Mouse (Mus musculus) liver, adult 2 months (tissue): Measurements from ENCODE around the gene Nsa2. TPM values are rescaled to one million over a fixed set of nuclear protein-coding genes. Genes with fewer than 3 reads are reported as not detected.
A peak's percentile ranks its signal among the peaks of the same experiment; 100 is the strongest.

Experiments
- DNase-seq: peaks from one replicate; pipeline ENCODE4 v3.0.0-alpha.2; 2011; ENCODE audit warnings: low read depth, low spot score; ENCODE audit errors: extremely low read depth
- H3K27ac ChIP-seq: fragments of 200-500 bp; replicated peaks from 2 replicates; pipeline ENCODE4 v1.5.1; 2012; ENCODE audit warnings: low read depth, mild to moderate bottlenecking, control low read depth, inconsistent platforms, low read length; ENCODE audit not compliant: insufficient read depth
- H3K27me3 ChIP-seq: fragments of 200-500 bp; 2 replicates; pipeline ENCODE4 v1.6.1; 2012; ENCODE audit warnings: mild to moderate bottlenecking, moderate library complexity, low read length, inconsistent platforms; ENCODE audit not compliant: control insufficient read depth, insufficient read depth
- H3K36me3 ChIP-seq: fragments of 200-500 bp; 2 replicates; pipeline ENCODE4 v1.6.1; 2012; ENCODE audit warnings: low read length, inconsistent platforms; ENCODE audit not compliant: control insufficient read depth, insufficient read depth
- H3K4me1 ChIP-seq: fragments of 200-500 bp; 2 replicates; pipeline ENCODE4 v1.6.1; 2011; ENCODE audit warnings: low read length; ENCODE audit not compliant: control insufficient read depth, insufficient read depth
- H3K4me3 ChIP-seq: fragments of 200-500 bp; 2 replicates; pipeline ENCODE4 v1.5.1; 2011; ENCODE audit warnings: low read depth, mild to moderate bottlenecking, control low read depth, low read length, moderate library complexity; ENCODE audit not compliant: insufficient read depth
- H3K79me2 ChIP-seq: fragments of 200-500 bp; 2 replicates; pipeline ENCODE4 v1.6.1; 2012; ENCODE audit warnings: inconsistent platforms, mild to moderate bottlenecking, low read length, moderate library complexity; ENCODE audit not compliant: control insufficient read depth, insufficient read depth
- H3K9ac ChIP-seq: fragments of 200-500 bp; 2 replicates; pipeline ENCODE4 v1.6.1; 2012; ENCODE audit warnings: low read depth, mild to moderate bottlenecking, control low read depth, inconsistent platforms, low read length
- CTCF ChIP-seq: fragments of 200-500 bp; IDR thresholded peaks from 2 replicates; pipeline ENCODE4 v1.5.1; 2011; ENCODE audit warnings: low read depth, low read length, control low read depth
- POLR2A ChIP-seq: fragments of 200-500 bp; IDR thresholded peaks from 2 replicates; pipeline ENCODE4 v1.6.1; 2011; ENCODE audit warnings: low read length, control low read depth; ENCODE audit not compliant: insufficient read depth; ENCODE audit errors: extremely low read depth
- WGBS: fragments of 180-500 bp; shearing (Covaris S2); methylation state at CpG from one replicate; pipeline ENCODE4 v1.1.7; 2018; 5-methylcytosine and 5-hydroxymethylcytosine counted together
- polyA plus RNA-seq: library from polyadenylated mRNA; depleted of rRNA; stranded (reverse); fragments of >200 nt; gene quantifications from 2 replicates; pipeline ENCODE4 v1.2.3, GENCODE M21; 2012
- total RNA-seq: library from RNA; depleted of rRNA; stranded (reverse); fragments of >200 nt; gene quantifications from 2 replicates; pipeline ENCODE4 v1.2.3, GENCODE M21; 2014

Nsa2 gene
- total and polyA plus RNA-seq, 2 experiments: 15.3 to 37.3 TPM

- DNase-seq: peak; percentile 66
- TF ChIP-seq CTCF (no peak), POLR2A (no peak)
- WGBS: 67% methylated on average over 6 of the region's 6 CpGs
- peaks cover 2% of the 10 kb centered on the region; the same call in 1 of the 2 replicates for H3K4me1 ChIP-seq
- H3K4me3 ChIP-seq: no peak overlapping the region
- H3K9ac ChIP-seq: no peak overlapping the region
- H3K36me3 ChIP-seq: peaks cover 29% of the 10 kb centered on the region
- H3K79me2 ChIP-seq: no peaks in the 10 kb centered on the region
- no peak overlapping the region for H3K27ac ChIP-seq
- H3K27me3 ChIP-seq: no peaks in the 10 kb centered on the region
Measured at GRCm38 (mm10) chr13:97180113-97180828, 42.5 kb upstream of the Nsa2 start.

- no peaks in the 10 kb centered on the region for H3K27me3 ChIP-seq
- no peak overlapping the region for H3K27ac ChIP-seq
- peaks cover 43% of the 10 kb centered on the region for H3K36me3 ChIP-seq
- TF ChIP-seq CTCF (no peak), POLR2A (no peak)
- H3K4me3 ChIP-seq: no peak overlapping the region
- no peaks in the 10 kb centered on the region for H3K79me2 ChIP-seq
- H3K4me1 ChIP-seq: peaks cover 2% of the 10 kb centered on the region; the same call in 1 of the 2 replicates
- WGBS: 92% methylated on average over 7 of the region's 7 CpGs
- DNase-seq: no peak
- H3K9ac ChIP-seq: no peak overlapping the region
Measured at GRCm38 (mm10) chr13:97178943-97179342, 41.2 kb upstream of the Nsa2 start.

DNA sequence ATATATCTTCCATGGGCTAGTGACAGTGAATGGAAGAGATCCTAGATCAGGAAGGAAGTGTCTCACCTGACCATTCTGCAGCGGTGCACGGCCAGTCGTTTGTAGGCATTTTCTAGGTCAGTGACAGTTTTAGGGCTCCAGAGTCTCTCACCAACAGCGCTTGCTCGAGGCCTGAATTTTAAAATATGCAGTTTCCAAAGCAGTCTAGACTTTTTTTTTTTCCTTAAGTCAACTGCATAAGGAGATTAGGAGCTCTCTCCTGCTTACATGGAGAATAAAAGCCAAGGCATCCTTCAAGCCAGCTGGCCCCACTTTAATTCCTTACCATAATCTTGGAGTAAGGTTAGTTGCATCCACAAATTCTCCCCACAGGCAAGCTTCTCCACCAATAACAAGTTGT is 39.0 kb upstream of the Nsa2 start:
- Histone ChIP-seq H3K9ac (no peak overlapping the region), H3K27me3 (no peaks in the 10 kb centered on the region), H3K4me3 (no peak overlapping the region), H3K36me3 (peaks cover 60% of the 10 kb centered on the region), H3K4me1 (peaks cover 2% of the 10 kb centered on the region; the same call in 1 of the 2 replicates), H3K27ac (no peak overlapping the region), H3K79me2 (no peaks in the 10 kb centered on the region)
- 93% methylated on average over 5 of the region's 5 CpGs for WGBS
- no peak for TF ChIP-seq CTCF
- no peak for TF ChIP-seq POLR2A
- no peak for DNase-seq

GRCm38 (mm10) chr13:97175520-97176264 is 38.0 kb upstream of the Nsa2 start:
- peaks cover 64% of the 10 kb centered on the region for H3K36me3 ChIP-seq

GRCm38 (mm10) chr13:97145834-97146233 is 8.1 kb upstream of the Nsa2 start:
- WGBS: 63% methylated on average over 4 of the region's 4 CpGs
- TF ChIP-seq CTCF: peak; percentile 47
- TF ChIP-seq POLR2A: no peak
- peaks cover under 1% of the 10 kb centered on the region; the same call in 1 of the 2 replicates for H3K79me2 ChIP-seq
- H3K36me3 ChIP-seq: peaks cover 49% of the 10 kb centered on the region
- H3K4me3 ChIP-seq: no peak overlapping the region
- H3K27ac ChIP-seq: no peak overlapping the region
- H3K27me3 ChIP-seq: no peaks in the 10 kb centered on the region
- peak; percentile 36 for DNase-seq
- H3K4me1 ChIP-seq: no peaks in the 10 kb centered on the region
- no peak overlapping the region for H3K9ac ChIP-seq

More at GRCm38 (mm10) chr13:97175520-97176264, 38.0 kb upstream of the Nsa2 start:
- Histone ChIP-seq H3K9ac (no peak overlapping the region), H3K79me2 (no peaks in the 10 kb centered on the region), H3K4me1 (peaks cover 2% of the 10 kb centered on the region; the same call in 1 of the 2 replicates), H3K27me3 (no peaks in the 10 kb centered on the region), H3K4me3 (no peak overlapping the region), H3K27ac (no peak overlapping the region; the same call in 1 of the 2 replicates)
- no peak for TF ChIP-seq CTCF
- TF ChIP-seq POLR2A: no peak
- DNase-seq: peak; percentile 82
- 61% methylated on average over 10 of the region's 10 CpGs for WGBS
